Mouse (Mus musculus): Measurements from ENCODE around the gene Plxna2.

The Plxna2 gene

DNA sequence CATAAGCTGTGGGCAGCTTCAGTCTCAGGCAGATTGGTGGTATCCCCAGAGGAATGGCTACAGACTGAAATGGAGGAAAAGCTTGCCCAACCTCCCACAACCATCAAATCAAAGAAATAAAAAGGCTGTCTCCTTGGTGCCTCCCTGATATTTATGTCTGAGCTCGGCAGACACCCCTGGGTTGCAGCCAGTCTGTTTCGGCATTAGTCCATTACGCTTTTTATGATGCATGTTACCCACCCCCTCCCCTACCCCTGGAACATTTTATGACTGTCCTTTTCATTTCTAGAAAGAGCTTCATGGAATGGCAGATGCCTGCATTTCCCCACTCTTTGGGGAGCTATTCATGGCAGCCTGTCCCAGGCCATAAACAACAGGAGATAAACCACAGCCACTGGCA, 47.7 kb downstream of the Plxna2 start:
- no peak for DNase-seq

DNA sequence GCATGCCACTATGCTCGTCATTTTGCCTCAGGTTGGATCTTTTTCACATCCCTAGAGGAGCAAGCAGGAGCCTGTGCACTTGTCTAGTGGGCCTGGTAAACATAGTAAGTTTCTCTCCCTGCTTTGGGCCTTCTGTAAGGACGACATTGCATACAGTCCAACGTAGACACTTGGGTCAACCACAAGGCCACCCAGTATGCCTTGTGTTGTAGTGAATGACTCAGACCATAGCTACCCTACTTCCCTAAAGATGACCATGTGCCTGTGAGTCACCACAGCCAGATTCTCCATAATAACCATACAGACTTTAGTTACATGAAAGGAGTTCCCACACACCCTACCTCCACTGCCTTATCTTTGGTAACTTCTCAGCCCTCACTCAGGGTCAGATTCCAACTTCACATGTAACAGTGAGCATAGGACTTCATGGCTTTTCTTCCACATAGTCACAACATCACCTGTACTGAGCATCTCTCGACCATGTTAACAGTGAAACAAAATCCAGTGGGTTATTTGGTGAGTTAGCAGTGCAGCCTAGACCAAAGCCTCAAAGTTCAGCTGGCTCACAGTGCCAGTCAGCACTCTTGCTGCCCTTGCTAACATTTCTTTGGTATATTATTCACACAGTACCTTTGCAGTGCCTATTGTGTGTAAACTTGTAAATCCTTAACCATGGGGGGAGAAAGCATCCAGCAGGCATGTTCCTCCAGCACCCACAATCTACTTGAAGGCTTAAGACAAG, 53.9 kb downstream of the Plxna2 start:
- DNase-seq = no peak

DNA sequence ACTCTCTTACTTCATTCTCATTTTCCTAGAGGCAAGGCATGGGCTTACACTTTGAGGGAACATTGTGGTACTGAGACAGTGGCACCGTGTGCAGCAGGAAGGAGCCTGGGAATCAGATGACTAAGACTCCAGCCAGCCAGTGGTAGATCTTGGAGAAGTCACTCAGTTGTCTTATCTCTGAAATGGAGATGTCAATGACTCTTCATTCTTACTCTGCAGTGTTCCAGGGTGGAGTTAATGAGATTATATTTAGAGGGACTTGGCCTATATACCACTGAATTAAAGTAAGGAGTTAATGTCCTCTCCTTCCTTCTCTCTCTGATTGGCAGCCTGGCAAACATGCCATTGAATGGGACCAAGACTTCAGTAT, 54.5 kb downstream of the Plxna2 start:
- DNase-seq = no peak

DNA sequence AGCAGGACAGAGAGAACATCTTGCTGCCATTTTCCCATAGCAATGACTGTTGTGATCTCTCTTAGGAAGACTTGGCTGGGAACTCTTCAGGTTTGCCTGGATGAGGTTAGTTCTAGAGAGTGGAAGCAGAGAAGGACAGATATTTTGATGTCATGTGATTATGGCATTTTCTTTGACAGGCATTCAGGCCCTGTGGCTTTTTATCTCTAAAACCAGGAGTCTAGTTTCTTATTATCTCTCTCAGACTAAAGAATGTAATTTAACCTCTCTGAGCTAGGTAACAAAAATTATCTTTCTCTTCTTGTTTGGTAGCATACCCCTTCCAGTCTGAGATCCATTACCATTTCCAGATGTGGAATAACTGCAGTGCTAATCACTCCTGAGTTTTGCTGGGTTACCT, 55.2 kb downstream of the Plxna2 start:
- DNase-seq = no peak

DNA sequence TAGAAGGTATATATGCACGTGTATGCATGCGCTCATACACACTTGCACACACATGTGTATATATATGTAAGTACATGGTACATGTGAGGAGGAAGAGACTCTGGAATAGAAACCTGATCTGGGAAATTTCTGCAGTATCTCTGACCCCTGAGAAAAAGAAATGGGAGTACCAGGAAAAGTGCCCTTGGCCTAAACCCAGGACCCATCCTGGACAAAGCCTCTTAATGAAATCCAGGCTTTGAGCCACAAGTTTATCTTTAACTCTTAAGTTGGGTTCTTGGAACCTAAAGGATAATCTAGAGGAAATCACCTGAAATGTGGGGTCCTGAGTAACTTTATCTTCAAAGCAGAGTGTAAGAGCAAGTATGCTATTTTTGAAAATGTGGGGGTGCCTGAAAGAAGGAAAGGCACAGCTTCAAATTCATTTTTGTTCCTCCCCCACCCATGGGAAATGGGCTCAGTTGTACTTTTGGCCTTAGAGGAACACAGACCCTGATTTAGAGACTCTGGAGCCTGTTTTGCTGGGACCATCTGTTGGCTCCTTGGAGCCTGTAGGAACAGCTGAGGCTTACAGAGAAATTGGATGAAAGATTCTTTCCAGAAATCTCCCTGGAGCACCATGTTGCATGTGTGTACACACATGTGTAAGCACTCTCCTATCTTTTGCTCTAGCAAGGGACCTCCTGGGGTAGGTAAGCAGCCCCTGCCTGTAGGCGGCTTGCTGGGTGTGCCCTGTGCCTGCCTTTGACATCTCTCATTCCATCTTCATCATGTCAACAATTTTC, 57.3 kb downstream of the Plxna2 start:
- no peak for DNase-seq

DNA sequence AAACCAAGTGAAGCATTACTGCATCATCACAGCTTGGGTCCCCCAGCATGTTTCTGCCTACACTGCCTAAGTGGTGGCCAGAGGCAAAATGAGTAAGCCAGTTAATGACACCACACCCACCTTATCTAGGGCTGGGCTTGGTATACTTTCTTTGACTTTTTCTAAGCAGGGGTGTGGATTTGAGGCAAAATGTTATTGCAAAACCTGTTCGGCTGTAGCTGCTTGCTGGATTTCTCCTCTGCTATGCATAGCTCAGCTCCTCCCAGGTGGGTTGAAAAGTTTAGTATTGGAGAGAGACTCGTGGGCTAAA, 57.8 kb downstream of the Plxna2 start:
- DNase-seq = no peak

DNA sequence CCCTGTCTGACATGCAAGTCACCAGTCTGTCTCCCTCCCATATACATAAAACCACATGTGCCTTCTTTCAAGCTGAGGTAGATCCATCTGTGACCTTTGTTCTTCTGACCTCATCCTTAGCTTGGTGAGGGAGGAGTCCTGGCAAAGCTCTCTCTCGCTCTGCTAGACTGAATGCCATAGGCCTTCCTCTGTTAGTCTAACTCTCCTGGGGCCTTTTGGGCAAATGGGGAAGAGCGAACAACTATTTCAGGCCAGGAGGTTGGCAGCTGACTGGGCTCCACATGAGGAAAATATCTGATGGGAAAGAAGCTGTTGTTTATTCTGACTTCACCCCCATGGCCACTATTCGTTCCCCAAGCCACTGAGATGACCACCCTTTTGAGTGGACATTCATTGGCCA, 59.9 kb downstream of the Plxna2 start:
- no peak for DNase-seq

DNA sequence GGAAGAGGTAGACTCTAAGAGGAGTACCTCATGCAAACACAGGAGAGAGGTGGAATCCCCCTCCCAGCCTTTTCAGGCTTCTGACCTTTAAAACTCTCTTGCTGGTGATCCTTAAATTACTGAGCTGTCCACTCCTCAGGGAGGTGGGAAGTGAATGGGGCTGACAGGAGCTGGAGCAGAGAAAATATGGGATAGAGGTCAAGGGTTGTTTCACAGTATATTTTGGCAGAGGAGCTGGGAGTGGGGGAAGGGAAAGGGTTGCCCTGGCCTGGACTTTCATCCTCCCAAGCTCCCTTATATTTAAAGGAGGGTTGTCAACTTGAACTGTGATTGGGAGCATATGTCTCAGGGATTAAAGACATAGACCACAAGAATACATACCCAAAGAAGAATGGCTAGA, 61.1 kb downstream of the Plxna2 start:
- DNase-seq = no peak

DNA sequence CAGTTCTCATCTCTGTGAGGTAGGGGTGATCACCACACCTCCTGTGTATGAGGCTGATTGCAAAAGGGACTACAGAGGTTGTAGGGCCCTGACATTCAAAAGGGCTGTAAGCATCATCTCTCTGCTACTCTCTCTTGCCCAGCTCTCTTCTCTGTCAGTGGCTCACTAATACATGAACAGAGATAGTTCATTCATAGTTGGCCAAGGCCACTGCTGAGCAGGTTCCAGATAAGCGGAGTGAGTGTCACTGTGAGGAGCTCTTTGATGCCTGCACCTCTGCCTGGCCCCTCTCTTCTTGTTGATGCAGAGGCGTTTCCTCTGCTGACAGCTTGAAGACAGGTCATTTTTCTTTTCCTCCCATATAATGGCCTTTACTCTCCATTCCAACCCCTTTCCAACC, 62.1 kb downstream of the Plxna2 start:
- DNase-seq = no peak

DNA sequence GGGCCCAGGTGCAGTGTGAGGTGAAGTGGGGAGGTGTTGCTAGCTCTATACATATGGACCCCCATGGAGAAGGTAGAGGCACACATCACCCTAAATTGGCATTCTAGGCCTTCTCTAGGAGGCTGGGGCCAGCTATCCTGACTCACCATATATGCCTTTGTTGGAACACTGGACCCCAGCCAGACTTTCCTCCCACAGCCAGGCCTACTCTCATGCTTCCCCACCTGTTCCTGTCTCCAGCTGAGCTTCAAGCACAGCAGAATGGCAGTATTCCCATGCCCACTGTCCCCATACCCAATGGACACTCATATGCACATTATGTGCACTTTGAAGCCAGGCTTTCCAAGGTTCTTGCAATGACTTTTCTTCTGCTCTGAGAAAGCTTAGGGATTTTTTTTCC, 64.0 kb downstream of the Plxna2 start:
- no peak for DNase-seq

DNA sequence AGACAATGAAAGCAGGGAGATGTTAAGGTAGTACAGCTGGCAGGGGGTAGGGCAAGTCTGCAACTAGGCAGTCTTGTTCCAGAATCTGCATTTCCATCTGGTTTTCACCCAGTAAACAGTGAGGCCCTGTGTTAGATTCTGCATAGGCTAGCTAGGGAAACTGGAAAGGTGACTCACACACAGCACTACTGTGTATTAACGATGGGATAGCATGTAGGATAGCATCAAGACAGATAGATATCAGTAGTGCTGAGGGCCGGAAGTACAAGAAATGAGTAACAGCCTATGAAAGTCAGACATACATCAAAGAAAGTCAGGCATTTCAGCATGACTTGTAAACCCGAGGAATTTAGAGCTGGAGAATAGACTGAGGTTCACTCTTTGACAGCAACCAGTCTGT, 65.1 kb downstream of the Plxna2 start:
- DNase-seq = no peak

DNA sequence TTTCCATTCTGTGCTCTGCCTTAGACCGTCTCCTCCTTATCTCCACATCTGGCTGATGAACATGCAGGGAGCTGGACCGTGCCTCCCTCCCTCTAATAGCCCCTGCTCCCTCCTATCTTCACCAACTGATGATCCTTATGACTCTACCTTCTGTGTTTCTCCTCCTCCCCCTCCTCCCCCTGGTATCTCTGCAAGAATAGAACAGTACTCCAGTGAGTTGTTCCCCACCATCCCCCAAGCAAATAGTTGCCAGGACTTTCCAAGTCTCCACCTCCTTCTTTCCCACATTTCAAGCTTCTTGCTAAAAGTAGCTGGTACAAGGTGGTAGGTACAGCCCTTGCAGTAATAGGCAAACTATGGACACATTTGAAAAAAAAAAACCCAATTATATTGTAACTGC, 67.9 kb downstream of the Plxna2 start:
- DNase-seq = no peak

DNA sequence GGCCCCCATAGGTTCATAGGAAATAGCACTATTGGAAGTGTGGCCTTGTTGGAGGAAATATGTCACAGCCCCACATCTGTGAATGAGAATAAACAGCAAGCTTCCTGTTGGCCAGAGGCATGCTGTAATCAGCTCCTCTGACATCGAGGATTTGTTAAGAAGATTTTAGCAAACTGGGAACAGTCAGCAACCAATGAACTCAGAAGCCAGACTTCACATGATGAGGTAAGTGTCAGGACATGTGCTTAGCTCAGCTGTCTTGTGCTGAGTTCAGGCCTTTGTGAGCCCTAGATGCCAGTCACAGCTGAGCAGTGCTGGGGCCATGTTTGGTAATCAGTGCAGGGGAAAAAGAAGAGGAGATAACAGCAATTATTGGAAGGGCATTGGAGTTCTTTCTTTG, 69.7 kb downstream of the Plxna2 start:
- no peak for DNase-seq

DNA sequence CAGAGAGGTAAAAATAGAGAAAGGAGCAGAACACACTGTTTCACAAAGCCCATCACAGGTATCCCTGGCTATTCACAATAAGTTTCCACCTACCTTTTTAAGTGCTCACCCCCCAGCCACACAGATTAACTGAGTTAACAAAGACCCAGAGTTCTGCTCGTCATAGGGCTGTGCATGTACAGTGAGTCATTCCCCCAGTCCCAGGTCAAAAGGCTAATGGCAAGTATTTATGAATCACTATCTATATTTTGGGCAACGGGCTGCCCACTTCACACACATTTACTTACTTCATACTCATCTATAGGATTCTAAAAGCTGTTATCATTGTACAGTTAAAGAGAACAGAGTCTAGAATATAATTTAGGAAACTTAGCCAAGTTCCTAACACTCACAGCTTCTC, 70.1 kb downstream of the Plxna2 start:
- no peak for DNase-seq

DNA sequence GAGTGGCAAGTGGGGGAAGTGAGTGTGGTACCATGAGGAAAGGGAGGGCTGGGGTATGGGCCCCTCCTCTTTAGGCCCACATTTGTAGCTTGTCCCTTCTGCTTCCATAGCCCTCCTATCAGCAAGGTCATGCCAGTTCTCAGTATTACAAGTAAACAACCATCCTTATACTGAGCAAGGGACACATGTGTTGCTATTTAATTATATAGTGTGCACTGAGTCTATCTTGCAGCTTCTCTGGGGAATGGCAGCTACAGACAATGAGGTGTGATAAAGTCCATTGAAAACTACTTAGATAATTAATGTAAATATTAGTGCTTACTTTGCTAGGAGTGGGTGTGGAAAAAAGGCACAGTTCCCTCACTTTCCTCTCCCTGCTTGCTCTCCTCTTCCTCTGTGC, 75.0 kb downstream of the Plxna2 start:
- DNase-seq = no peak

DNA sequence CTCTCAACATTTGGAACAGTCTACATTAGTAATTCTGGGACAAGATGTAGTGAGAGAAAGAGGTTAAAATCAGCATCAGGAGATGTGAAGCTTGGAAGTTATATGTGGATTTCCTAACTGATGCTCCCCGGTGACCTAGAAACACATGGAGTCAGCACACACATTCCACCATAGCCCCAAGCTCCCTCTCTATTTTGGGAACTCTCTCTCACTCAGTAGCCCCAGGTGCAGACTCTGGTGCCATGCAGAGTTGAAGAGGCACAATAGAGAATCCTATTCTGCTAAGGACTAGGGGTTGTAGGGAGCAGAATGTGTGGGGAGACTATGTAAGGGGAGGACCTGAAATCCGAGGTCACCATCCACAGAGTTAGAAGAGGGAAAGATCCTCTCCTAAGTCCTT, 75.5 kb downstream of the Plxna2 start:
- no peak for DNase-seq

DNA sequence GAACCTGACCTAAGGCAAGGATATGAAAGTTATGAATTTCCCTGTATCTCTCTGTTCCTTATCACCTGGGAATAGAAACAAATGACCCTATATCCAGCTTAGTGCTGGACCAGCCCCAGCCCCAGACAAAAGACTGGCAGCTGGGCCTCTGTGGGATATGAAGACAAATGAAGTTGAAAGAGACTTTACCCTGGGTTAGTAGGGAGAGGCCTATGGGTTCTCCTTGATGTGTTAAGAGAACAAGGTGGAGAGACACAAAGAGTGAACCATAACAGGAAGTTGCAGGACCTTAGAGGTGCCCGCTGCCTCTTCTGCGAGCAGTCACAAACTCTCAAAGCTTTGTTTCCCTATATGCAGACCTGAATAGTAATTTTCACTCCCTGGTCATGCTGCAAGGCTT, 76.8 kb downstream of the Plxna2 start:
- no peak for DNase-seq

DNA sequence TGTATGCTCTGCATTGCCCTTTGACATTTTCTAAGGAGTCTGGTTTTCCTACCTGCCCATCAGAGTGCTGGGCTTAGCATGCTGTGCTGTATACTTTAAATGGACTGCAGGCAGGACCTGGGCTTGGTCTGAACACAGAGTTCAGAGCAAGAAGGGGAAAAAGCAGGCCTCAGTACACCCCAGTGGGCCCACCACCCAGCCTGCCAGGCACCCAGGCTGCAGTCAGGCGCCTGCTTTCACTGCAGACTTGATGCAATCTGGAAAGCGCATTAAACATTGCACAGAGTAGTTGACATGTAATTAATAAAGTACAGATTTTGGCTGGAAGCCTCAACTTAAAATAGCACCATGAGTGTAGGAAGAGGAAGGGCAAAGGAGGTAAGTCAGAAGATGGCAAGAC, 79.4 kb downstream of the Plxna2 start:
- DNase-seq = no peak

DNA sequence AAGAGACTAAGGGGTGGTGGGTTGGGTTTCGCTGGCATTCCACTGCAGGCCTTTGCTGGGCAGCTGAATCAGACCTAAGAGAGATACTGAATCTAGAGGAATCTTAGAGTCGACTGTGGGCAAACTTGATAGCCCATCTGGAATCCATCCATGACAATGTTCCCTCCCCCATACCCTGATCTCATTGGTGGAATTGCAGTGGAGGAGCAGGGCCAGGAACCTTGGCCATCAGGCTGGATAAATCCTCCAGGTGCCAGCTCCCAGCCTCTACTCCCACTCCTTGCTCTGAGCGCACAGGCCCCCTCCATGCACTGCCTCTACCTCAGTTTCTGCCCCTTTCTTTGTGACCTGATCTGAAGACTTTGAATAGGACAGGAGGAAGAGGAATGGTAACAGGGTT, 81.3 kb downstream of the Plxna2 start:
- DNase-seq = no peak

DNA sequence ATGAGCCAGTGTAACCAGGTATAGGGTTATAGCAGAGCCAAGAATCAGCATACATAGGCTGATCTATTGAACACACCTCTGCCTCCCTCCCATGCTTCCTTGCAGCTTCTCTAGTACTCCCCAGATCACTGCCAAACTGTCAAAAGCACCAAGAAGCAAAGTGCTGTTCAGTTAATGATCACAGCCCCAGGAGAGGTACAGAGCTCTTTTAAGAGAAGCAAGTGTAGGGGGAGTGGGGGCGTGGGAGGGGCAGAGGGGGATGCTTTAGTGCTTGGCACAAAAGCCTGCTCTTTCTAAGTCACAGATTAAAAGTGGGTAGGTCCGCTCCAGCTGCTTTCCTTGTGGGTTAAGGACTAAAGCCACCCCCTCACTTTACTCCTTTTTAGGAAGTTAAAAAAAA, 85.2 kb downstream of the Plxna2 start:
- DNase-seq = no peak

DNA sequence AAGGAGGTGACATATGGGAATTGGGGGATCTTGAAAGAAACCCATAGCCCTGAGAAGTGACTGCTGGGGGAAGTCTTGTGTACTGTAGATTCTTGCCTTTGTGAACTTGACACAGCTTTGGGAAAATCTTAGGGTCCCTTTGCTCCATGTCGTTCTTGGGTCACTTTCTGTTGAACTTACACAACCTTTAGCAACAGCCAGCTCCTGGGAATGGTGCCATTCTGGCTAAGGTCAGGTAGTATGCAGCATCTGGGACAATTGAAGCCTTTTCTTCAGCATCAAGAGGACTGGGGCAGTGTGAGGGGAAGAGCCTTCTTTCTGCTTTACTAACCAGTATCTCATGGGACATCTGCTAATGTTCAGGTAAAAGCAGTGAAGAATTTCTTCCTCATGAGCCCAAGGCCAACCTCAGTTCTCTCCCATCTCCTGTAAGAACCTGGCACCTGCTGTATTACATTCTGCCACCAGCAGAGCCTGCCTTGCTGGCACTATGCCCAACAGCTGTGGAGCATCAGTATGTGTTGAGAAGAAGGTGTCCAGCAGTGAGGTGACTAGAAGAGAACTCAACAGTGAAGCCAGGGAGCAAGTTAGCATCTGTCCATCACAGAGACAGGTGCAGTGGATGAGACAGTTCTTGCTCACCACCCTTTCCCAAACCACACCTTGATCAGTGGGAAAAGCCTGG, 86.3 kb downstream of the Plxna2 start:
- DNase-seq = no peak

DNA sequence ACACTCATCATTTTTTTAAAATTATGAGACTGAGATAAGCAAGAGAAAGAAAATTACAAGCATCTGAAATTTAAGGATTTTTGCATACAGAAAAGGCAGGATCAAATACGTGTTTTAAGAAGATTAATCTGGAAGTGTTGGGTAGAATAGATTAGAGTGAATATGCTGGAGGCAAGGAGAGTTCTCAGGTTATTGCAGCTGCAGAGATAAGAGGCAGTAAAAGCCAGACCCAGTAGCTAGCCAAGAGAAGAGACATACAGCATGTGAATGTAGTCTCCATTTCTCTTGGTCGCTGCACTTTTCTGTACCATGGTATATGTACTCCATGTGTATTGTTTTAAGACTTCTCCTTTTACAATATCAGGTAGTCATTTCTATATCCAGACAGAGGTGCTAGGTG, 88.5 kb downstream of the Plxna2 start:
- no peak for DNase-seq

DNA sequence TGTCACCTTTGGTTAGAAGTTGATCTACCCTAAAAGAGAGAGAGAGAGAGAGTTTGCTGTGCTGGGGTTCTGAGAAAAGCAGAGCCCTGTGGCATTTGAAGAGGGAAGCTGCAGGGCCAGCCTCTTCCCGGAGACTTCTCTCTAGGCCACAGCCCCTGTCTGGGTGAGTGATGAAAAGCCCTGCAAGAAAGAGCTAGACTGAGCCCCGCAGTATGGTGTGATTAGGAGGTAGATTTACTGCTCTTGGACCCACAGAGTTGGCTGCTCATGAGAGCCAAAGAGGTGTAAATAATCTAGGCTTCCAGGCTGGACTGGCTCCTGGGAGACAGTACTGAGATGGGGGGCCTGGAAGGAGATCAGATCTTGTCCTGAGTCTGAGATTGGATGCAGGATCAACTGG, 94.4 kb downstream of the Plxna2 start:
- DNase-seq = no peak
